Mouse (Mus musculus) CD4-positive helper T cell, adult 2 months (primary cell): ENCODE measurements around the gene E2f7.

ENCODE experiments used
- DNase-seq: peaks from one replicate; pipeline ENCODE4 v3.0.0-alpha.2; 2012; ENCODE audit warnings: low read depth, missing footprints, low spot score

The E2f7 gene

DNA sequence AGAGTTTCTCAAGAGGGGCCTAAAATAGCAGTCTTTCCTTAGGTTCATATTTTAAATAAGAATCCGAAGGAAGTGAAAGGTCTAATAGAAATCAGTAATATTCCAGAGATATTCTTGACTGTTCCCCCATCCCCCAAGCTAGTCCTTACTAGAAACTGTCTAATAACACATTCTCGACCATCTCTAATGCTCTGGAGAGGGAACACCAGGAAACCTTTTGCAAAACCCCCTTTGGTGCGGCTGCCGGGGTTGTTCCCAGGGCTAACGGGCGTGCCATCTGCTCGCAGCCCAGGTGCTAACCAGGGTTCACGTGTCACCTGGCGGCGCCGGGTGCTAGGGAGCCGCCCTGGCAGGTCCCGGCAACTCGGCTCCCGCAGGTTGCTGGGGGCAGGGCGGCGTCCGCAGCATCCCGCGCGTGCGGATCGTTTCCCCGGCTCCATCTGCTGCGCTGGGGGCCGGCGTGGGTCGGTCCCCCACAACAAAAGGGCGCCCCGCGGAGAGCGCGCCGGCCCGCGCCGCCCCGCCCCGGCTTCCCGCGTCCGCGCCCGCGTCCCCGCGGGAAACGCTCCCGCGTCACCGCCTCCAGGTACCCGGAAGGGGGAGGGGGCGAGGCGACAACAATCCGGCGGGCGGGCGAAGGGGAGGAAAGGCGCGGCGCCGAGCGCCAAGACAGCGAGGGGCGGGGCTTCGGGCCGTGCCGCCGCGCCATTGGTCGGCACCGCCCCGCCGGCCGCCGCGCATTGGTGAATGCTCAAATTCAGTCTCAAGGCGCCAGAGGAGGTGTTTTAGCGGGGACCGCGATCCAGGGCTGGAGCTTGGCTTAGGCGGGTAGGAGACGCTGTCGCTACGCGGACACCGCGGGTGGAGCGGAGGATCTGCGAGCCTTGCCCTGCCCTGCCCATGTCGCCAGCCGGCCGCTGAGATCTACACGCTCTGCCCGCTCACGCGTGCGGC lies at the start of gene E2f7:
Gene E2f7 (plus strand): TSS at position 754 of the 954 bp plus-strand sequence.
- DNase-seq = peak; percentile 94

DNA sequence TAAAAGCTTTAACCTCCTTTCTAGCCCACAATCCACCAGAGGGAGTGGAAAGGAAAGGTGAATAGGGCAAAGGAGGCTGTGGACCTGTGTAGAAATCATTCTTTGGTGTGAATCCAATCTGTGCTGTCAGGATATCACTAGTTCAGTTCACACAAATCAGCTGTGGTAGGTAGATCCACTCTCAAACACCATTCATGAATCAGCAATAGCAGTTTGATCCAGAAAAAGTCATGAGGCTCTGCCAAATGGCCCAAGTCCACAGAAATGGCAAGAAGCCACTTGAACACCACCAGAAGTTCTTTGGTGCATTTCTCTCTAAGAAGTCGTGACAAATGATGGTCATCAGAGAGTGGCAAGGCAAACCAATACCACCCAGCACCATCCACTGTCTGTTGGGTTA lies 44.0 kb upstream of the E2f7 start:
- DNase-seq = no peak

DNA sequence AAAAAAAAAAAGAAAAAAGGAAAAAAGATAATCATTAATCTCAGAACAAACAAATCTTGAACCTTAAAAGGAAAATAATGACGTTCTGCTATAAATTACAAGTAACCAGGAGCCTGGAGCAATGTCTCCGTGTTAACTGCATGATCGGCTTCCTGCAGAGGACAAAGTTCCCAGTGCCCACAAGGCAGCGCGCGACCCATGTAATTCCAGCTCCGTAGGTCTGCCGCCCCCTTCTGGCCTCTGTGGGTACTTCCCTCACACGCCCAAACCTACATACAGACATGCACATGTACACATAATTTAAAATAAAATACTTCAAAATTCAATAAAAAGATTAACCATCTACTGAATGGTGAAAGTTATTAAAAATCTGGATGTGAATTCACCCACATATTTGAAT lies 39.6 kb upstream of the E2f7 start:
- DNase-seq = no peak

DNA sequence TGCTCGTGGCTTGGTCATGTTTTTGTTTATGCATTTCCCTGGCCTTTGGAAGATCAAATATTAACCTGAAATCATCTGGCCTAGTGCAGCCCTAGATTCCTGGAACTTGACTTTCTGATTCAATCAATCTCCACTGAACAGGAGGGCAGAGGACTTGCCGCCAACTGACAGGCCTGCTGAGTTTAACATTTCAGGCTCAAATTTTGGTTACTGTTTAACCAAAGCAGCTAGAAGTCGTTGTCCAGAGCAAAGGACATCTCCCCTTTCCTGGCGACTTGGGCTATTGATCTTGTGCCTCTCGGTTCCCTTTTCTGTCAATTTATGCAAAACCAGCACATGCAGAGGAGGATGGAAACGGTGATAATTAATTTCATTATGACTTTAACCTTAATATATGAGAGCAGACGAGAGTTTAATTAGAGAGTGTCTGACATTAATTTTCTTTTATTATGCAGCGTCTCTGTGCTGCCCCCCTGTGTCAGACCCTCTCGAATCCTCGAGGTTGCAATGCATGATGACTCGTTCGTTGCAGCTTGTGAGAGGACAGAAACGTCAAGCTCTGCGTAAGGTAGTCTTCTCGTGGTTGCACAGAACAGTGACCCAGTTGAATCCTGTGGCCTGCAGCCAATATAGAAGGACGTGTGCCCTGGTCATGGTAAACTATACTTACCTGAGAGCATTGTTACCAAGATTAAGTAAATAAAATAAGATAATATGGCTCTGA lies 37.7 kb upstream of the E2f7 start:
- no peak for DNase-seq

DNA sequence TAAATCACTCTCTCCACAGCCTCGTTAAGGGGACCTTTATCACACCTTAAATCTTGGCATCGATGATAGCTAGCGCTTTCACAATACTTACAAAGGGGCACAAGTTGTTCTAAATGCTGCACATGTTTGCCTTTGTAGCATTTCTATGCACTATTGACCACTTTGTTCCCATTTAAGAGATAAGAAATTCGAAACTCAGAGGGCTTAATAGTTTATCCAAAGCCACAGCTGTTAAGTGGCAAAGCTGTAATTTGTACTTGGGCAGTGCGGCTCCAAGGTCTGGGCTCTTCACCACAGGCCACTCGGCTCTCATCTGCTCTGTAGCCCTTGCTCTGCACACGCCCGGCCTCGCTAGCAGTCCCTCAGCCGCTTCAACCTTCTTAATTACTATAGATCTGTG lies 28.4 kb upstream of the E2f7 start:
- no peak for DNase-seq

DNA sequence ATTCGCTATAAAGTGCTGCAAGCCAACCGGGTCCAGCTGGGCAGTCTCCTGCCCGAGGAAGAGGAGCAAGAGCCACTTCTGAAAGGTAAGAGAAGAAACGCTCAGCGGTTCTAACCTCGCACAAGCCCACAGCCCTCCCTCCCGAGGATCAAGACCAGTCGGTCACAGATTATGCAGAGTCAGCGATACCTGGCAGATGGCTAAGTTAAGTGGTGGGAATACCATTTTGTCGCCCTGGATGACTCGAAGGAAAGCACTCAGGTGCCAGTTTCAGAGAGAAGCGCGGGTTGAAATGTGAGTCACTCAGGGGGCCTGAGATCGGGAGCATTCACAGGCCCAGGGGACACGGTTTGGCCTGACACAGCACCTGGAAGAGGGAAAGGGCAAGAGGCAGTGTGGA lies 18.8 kb upstream of the E2f7 start:
- no peak for DNase-seq

DNA sequence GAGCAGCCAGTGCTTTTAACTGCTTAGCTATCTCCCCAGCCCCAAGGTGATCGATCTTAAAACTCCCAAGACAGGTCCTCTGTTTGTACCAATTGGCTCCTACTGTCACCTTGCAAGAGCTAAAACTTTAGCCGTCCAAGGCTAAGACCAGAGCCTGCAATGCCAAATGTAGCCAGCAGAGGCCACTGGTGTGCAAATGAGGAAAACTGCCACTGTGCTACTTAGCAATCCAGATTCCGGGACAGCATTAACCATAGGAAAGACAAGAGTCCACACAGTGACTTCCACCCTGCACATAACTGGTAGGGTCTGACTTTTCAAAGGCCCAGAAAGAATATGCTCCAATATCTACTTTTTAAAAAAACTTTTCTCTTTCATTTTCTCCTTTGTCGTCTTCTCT lies 17.4 kb upstream of the E2f7 start:
- DNase-seq = peak; percentile 49

DNA sequence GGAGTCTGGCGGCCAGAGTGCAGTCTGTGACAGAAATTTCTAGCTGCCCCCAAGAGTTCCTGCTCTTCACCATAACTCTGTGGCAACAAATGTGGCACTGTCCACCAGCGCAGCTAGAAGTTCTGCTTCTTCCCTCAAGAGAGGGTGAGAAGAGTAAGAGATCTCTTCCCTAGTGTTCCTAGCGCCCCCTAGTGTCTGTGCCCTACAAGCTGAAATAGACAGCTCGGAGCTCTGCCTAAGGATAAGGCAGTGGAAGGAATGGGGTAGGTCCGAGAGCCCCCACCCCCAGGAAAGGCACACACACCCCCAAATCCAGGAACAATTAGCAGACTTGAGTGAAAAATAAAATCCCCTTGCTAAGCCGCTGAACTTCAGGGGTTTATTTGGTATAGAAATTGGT lies 11.9 kb upstream of the E2f7 start:
- peak; percentile 50 for DNase-seq

DNA sequence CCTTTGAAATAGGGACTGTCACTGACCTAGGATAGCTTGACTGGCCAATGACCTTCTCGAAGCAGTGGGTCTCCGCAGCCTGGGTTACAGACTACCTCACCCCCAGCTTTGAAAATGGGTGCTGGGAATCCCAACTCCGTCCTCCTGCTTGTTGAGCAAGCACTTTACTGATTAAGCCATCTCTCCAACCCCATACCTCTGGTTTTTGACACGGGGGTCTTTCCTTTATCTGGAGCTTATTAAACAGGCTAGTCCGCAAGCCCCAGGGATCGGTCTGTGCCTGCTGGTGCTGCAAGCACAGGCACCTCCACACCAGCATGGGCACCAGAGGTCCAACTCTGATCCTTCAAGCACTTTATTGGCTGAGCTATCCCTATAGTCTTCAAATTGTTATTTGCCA lies 1.5 kb upstream of the E2f7 start:
- no peak for DNase-seq

DNA sequence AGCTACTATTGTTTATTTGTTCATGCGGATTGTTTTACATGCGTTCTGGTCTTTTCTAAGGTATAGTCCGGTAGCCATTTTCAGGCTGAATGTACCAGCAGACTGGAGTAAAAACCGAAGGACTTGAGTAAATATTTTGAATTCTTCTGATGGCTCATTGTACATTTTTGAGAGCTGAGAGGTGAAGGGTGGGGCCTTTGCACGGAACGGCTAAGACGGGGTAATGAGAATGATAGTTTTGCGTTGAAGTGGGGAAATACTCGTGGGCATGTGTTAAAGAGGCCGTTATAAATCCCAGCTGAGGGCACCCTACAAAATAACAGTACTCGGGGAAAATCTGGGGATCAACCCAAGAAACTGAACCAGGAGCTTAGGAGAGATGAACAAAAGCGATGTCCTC lies 1.1 kb upstream of the E2f7 start:
- no peak for DNase-seq

DNA sequence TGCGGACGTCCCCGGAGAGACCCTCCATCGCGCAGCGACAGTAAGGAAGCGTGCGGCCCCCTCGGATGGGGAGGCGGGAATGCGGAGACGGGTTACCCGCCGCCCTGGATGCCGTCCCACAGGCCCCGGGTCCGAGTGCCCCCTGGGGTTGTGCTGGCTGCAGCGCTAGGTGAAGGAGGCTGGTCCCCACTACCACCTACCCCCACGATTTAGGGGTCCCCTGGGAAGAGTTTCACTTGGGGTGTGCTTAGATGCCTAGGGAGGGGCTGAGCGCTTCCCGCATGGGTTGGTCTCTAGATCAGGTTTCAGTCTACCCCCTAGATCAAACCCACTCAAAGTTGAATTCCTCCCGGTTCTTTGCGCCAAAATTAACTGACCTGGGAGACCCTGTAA lies 397 bp downstream of the E2f7 start:
- DNase-seq = no peak

DNA sequence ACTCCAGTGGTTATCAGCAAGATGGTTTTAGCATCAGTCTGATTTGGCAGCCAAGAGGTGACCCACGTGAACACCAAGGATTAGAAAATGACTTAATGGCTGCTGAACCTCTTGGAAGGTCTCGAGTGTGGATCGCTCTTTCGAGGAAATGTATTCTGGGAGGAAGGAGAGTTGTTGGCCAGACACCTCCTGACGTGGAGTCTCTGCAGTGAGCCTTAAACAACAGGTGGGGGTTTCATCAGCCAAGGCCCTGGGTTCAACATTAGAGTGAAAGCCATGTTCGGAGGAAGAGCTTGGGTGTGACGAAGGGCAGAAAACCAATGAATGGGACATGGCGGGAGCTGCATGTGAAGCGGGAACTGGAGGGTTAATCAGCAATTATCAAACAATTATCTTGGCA lies 3.8 kb downstream of the E2f7 start:
- no peak for DNase-seq

DNA sequence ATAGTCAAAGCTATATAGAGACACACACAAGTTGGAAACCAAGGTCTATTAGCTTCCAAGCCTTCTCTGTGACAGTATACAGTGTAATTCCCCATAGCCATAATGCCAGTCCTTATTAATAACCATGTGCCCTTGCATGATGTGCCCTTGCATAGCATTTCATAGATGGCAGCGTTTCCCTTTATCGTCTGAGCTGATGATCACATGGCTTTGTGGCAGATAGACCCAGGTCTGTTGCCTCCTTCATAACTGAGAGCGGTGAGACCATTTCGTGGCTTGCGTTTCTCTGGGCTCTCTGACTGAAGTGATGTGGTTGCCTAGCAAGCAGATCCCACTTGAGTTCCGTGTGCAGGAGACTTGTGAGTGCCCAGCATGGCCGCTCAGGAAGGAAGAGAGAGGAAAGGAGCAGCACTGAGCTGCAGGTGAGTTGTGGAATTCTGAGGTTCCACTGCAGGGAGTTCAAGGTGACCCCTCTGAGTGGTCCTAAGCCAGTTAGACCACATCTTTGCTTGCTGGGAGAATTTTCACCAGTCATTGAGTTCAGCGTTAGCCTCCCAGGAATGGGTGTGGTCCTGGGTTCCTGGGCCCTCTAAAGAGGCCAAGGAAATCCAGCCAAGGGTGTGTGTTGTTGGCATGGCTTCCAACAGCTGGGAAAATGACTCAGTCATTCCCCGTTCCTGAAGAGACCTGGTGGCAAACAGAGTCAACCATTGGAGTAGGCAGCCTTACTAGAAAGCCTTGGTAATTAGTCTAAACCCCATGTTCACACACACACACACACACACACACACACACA lies 4.5 kb downstream of the E2f7 start:
- DNase-seq = no peak

DNA sequence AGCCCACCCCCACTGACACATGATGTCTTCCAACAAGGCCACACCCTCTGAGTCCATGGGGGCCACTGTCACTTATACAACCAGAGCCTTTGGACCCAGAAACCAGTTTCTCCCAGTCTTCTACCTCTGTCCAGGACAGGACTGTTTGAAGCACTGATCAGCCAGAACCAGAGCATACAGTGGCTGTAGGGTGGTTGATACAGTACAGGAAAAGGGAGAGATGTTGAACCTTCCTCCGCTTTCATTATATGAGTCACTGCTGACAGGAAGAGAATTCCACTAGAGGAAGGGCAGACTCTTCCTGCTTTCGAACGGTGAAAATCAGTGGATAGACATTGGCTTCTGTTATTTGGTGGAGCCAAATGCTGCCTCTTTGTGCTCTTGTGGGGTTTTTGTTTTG lies 7.6 kb downstream of the E2f7 start:
- DNase-seq = no peak

DNA sequence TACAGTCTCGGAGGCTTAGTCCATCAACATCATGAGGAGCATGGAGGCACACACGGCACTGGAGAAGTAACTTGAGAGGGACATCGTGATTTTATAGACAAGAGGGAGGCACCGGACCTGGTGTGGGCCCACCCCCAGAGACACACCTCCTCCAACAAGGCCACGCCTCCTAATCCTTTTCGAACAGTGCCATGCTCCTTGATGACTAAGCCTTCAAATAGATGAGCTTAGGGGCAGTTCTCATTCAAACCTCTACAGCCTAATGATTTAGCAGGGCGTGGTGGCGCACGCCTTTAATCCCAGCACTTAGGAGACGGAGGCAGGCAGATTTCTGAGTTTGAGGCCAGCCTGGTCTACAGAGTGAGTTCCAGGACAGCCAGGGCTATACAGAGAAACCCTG lies 10.3 kb downstream of the E2f7 start:
- no peak for DNase-seq

DNA sequence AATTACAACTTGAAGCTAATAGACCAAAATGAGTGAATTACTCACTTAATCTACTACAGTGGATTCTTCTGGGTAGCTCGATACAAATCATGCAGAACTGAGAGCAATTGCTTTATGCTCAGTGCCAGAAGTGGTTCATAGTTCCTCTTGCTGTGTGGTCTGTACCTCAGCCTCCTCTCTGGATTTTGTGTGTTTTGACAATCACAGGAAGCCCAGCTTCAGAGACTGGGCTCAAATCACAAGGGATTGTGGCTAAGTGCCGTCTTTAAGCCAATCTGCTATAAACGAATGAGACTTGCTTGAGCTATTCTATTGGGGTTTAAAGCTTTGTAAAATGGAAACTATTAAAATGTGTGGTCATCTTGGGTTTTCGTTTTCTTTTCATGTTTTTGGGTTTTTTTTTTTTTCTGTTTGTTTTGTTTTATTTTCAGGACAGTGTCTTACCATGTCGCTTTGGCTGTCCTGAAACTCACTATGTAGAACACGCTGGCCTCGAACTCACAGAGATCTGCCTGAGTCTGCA lies 11.1 kb downstream of the E2f7 start:
- DNase-seq = no peak

DNA sequence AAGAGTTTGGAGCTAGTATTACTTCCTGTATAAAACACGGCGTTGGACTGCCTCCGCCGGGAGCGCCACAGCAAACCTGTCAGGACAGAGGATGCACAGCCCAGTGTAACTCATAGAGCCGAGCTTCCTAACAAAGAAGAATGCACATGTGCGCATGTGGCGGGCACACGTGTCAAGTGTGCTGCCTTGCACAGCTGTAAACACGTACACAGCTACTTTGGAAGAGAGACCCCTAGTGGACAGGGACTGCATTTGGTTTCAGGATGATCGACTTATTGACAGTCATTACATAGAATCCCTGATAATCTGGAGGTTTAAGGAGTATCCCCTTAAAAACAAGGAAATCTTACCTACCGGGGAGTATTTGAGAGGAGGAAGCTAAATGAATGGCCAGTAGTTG lies 15.3 kb downstream of the E2f7 start:
- DNase-seq = peak; percentile 53

DNA sequence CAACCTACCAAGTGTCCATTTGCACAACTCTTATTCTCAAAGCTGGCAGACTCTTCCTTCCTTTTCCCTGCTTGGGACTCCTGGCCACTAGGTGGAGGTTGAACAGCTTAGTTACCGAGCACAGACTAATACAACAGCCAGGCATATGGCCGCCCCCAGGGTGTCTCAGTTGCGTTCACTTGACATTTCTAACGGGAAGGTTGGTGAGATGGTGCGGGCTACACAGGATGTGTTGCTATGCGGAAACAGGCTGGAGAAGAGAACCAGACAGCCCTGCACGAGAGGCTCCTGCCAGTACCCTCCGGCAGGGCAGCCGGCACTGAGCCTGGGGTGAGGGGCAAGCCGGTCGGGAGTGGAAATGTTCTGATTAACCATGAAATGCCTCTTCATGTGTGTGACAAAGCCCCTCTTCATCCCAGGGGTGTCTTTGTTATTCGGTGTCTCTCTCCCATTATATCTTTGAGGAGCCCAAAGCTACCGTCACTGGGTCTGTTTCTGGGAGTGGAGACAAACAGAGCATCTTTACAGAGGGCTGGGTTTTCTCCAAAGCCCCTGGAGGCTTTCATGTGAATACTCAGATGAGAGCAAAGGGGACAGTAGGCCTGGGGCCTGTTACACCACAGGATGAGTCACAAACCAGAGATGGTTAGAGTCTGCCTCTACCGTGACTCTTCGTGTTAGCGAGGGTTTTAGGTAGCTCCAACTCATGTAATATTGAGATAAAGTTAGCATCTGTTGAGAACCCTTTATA lies 17.1 kb downstream of the E2f7 start:
- DNase-seq = no peak

DNA sequence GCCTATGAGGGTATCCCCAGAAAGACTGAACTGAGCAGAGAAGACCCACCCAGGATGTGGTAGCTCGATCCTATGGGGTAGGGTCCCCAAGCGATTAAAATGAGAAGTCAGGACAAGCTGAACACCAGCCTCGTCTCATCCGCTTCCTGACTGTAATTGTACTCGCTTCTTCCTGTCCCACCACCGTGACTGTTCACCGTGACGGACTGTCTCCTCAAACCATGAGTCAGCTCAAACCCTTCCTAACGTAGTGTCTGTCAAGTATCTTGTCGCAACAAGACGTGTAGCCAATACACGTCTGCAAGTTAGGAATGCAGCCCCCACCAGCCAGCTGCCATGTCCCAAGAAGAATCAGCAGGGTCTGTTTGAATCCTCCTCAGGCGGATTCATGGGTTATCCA lies 18.2 kb downstream of the E2f7 start:
- no peak for DNase-seq

DNA sequence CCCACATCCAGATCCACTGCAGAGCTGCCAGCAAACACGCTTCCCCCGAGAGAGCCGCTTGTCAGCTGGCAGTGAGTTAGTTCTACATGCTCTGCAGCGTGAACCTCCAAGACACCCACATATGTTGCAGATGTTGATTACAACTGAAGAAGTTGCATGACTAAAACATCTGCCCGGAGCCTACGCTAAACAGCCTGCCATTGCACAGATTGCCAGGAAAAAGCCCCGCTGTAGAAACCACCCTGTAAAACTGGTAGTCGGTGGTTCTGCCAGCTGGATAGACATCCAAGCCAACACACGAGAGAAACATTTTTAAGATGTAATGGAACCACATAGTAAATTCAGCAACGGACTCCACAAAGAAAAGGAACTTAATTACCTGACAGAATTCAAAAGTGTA lies 24.3 kb downstream of the E2f7 start:
- no peak for DNase-seq

DNA sequence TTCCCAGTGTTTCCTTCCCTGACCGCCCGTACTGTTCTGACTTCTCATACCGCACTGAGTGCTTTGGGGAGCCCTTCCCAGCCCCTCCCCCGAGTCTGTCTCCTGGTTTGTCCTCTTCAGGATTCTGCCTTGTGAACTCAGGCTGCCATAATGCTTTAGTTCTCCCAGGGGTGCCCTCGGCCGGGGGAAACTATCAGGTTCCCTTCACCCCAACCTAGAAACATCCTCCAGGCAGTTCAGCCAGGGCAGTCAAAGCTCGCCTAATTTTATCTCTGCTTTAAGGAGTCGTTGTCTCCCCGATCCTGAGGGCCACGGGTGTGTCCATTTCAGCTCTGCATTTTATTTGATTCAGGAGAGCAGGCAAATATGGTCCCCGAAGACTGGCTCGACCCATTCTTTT lies 28.0 kb downstream of the E2f7 start:
- no peak for DNase-seq
